Mouse (Mus musculus): ENCODE measurements around the gene Kctd19.

Kctd19 gene

DNA sequence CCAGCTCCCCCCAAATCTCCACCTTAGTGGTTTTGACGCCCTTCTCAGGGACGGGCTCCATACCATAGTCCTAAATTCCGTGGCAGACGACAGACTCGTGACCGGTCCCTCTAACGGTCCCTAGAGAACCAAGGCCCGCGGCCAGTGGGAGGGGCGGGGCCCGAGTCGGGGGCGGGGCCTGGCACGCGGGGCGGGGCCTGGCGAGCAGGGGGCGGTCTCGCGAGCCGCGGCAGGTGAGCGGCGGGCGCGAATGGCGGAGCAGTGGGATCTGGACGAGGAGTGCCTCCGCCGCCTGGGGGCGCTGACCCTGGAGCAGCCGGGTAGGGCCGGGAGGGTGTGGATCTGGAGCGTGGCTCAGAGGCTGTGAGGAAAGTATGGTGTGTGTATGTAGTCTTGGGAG, at the start of gene Kctd19, which contains the start of gene Lrrc36:
Gene Kctd19 (minus strand): TSS at position 112 of the 400 bp plus-strand sequence.
Gene Lrrc36 (plus strand): TSS at position 181 of the 400 bp plus-strand sequence.
- DNase-seq (ENCODE audit: low read depth, low spot score): peak; percentile 4

DNA sequence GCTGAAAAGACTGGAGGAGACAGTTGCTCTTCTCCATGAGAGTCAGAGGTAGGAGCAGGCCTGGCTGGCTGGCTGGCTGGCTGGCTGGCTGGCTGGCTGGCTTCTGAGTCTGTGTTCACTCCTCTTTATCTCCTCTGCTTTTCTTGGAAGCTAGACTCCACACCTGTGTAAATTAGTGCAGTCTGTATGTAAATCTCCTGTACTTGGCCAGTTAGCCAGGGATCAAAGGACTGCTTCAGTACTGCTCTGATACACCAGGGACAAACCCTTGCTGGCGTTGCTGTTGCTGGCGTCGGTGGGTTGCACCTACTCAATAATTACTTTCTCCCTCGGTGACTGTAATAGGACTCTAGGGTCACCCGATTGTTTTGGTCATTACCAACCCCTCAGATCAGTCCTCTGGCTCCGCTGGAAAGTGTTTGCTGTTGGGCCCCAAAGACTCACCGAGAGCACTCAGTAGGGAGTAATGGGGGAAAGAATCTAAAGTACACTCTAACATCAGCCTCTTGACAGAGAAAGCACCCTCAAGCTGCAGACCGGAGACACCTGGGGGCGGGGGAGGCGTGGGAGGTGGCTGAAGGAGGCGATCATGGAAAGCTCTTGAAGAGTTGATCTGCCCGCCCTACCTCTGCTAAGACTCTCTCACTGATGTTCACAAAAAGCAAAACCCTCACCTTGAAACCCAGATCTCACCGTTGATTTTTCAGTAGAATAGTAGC, 47.9 kb upstream of the Kctd19 start:
- no peak for DNase-seq (ENCODE audit: low read depth, low spot score)

DNA sequence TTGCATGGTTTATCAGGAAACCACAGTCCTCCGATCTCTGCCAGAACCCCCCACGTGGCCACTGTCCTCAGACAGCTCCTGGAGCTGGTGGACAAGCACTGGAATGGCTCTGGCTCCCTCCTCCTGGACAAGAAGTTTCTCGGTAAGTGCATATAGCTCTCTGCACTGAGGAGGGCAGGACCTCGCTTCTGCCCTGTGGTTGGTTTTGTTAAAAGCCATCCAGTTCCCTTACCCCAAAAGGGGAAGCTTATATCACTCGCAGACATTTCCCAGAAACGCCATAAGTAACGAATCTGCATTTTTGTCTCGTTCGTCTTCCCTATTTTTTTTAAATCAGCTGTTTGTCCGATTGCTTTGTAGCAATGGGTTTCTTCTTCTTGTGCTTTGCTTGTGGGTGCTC, 41.9 kb upstream of the Kctd19 start:
- DNase-seq (ENCODE audit: low read depth, low spot score): no peak

DNA sequence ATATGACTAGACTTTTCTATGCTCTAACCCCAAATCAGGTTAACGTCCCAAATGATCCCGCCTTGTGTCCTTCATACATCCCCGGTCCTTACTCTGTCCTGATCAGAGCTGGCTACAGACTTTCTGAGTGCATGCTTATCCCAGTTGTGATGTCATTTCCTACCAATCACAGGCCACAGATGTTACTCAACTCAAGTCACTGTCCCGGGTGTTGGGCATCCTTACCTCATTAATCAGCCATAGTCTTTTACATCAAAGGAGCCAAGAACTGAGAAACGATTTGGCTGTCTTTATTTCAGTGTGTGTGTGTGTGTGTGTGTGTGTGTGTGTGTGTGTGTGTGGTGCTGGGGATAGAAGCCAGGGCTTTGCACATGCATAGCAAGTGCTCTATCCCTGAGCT, 40.8 kb upstream of the Kctd19 start:
- DNase-seq (ENCODE audit: low read depth, low spot score): no peak

DNA sequence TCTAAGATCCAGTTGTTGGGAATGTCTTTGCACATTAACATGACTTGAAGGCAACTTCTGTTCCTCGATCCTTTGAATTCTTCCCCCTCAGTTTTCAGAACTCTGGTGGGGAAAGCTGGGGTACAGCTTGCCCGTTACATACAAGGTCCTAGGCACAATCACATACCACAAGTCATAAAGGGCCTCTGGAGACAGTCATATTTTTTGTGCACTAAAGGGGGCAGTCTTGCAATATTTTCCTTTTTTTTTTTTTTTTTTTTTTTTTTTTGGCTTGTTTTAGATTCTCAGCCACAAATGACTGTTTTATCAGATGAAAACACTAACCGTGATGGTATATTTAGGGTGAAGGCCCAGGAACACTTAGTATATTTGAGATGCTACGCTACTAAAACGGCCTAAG, 40.0 kb upstream of the Kctd19 start:
- DNase-seq (ENCODE audit: low read depth, low spot score): no peak

DNA sequence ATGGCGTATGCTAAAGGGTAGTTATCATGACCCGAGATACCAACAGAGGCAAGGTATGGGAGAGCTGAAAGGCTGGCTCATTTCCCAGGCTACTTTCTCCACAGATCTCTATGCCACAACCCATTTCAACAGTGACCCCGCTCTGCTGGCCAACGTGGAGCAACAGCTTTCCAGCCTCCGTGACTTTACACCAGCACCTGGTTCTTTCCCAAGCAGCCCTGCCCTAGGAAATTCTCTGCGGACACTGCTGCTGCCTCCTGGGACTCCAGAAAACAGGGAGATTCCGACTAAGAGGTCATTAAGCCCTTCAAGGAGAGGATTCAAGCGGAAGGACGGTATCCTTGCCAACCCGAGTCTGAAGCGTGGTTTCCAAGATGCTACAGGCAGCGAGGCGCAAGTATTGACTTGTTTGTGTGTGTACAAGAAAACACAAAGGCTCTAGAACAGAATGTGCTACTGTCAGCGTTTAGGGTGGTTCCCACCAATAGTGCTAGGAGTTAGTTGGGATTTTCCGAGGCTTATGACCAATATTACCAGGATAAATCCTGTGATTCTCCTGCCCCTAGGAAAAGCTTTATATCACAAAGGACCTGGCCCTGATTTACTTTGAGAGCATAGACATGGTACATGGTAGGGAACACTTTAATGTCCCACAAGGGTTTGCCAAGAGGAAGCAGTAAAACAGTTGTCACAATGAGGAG, 38.8 kb upstream of the Kctd19 start:
- no peak for DNase-seq (ENCODE audit: low read depth, low spot score)

DNA sequence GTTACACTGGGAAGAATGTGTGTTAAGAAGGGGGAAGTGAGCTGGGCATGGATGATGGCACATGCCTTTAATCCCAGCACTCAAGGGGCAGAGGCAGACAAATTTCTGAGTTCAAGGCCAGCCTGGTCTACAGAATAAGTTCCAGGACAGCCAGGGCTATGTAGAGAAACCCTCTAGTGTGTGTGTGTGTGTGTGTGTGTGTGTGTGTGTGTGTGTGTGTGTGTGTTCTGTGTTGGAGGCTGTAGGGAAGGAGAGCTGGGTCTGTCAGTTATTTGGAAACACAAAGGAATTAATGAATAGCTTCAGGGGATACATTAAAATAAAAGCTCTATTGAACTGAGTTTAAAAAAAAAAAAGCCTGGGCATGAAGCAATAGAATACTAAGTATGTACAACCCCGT, 37.7 kb upstream of the Kctd19 start:
- no peak for DNase-seq (ENCODE audit: low read depth, low spot score)

DNA sequence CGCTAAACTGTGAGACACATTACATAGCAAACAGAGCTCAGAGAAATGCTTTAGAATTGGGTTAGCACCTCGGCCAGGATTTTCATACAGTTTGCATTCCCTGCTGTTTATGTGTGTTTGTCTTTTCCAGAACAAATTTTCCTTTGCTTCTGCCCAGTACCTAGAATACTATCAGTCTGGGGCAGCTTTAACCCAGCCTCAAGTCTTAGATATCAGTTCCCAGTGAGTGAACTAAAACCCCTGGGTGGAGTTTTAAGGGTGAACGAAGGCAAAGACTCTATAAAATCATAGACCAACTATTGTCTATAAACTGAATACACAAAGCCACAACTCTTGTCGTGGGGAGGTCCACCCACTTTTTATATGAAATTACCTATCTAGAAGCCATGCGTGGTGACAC, 35.3 kb upstream of the Kctd19 start:
- no peak for DNase-seq (ENCODE audit: low read depth, low spot score)

DNA sequence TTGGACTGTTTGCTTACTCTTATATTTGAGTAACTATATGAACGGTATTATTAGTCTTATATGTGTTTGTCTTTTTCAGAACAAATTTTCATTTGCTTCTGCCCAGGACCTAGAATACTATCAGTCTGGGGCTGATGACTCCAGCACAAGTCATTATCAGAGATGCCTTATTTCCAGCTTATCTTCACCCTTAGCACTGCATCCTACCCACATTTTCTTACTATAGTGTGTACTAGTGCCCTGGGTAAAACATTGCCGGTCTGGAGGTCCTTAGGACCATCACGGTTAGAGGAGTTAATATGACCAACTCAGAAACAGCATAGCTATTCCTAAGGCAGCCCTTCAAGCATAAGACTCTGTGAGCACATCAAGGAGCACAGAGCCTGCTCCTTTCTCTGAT, 34.9 kb upstream of the Kctd19 start:
- no peak for DNase-seq (ENCODE audit: low read depth, low spot score)

DNA sequence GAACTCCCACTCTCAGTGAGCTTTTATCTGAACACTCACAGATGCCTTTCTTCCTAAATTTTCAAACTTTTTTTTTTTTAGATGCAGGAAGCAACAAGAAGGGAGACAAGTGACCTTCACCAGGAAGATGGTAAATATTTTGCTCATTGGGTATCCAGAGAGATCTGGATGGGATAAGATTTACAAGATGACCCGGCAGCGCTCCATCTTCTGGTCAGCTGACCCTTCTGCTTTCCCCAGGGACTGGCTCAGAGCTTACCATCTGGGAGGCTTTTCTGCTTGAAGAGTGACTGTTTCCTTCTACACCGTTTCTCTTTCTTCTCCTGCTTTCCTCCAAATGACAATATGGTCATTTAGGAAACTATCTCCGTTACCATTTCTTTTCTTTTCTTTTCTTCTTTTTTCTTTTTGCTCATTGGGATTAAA, 32.8 kb upstream of the Kctd19 start:
- peak; percentile 23 for DNase-seq (ENCODE audit: low read depth, low spot score)

DNA sequence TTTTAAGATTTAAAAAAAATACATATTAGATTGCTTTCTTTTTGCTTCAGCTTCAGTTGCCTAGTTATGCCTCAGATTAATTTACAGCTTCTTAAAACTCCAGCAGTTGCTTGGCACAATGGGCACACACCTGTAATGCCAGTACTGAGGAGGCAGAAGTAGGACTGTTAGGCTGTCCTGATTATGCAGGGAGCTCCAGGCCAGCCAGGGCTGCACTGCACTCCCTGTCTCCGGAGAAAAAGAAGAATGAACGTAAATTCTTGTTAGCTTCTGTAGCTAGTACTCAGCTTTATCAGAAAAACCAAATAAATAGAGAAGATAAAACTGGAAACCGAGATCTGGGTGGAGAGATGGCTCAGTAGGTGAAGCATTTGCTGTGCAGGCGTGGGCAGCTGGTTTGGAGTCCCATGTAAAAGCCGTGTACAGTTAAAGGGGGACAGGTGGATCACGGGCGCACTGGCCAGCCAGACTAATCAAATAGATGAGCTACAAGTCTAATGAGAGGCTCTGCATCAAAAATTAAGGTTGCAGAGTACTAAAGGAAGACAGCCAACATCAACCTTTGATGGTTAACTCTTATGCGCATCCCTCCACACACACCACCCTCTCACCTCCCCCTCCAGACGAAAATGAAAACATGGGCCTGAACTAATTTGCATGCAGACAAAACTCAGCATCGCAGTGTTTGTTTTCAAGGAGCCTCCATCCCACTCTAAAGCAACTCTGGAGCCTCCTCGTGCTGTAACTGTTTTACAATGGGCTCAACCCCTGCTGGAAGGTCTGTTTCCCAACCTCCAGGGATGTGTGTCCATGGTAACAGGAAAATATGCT, 32.2 kb upstream of the Kctd19 start:
- DNase-seq (ENCODE audit: low read depth, low spot score): peak; percentile 32

DNA sequence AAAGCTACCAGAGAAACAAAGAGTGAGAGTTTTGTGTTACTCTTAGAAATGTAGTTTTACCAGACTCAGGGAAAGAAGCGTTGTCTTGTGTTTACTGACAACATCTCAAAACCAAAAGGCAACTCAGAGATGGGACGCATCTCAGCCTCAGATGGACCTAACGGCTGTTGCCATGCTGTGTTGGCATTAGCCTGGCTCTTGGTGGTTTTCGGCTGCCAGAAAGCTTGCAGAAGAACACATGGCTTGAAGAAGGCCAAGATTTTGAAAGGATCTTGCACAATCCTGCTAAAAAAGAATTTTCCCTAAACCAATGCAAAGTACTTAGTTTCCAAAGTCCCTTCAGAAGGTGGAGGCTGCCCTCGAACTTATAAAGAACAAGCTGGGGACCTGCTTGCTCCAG, 29.4 kb upstream of the Kctd19 start:
- DNase-seq (ENCODE audit: low read depth, low spot score): no peak

DNA sequence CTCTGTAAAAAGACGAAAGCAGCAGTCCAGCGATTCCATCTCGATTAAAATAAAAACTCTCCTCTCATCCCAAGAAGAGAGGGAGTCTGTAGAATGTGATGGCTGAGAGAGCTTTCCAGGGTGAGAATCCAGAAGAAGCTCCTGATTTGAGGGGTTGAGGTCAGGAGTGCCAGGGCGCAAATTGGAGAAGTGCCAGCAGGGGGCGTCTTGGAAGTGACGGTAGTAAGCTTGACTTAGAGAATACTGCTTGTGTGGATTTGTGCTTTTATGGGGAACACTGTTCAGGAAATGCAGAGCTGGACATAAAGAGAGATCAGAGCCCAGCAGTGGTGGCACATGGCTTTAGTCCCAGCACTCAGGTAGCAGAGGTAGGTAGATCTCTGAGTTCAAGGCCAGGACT, 28.1 kb upstream of the Kctd19 start:
- DNase-seq (ENCODE audit: low read depth, low spot score): peak; percentile 67

DNA sequence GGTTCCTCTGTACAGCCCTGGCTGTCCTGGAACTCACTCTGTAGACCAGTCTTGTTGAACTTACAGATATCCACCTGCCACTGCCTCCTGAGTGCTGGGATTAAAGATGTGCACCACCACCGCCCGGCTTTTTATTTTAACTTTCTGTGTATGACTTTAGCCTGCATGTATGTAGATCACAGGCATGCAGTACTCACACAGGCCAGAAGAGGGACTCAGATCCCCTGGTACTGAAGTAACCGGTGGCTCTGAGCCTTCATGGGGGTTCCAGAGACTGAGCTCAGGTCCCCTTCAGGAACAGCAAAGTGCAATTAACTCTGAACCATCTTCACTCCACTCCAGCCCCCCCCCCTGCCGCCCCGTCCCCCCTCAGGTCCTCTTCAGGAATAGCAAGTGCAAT, 25.6 kb upstream of the Kctd19 start:
- peak; percentile 58 for DNase-seq (ENCODE audit: low read depth, low spot score)

DNA sequence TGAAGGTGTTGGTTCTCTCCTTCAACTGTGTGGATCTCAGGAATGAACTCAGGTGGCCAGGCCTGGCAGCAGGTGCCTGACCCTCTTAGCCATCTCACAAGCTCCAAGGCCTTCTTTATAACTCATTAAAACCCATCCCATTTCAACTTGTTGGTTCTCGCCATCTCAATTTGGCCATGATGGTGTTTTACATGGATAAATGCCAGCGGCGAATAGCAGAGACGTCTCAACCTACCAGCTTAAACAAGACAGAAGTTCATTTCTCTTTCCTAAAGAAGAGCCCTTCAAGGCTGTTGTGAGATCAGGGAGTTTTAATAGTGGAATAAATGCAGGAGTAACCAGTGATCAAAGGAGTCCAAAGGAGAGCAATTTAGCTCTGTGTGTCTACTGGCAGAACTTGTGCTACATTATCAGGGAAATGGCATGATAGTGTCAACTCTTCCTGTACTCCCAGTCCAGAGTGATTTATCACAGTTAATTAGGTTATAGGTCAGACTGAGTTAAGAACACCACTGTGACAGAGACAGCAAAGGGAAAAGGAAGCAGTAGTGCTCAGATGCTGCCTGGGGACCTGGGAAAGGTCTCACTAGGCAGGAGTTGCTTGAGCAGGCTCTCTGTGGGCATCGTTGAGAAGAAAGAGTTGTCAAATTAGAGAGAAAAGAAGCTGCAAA, 23.9 kb upstream of the Kctd19 start:
- no peak for DNase-seq (ENCODE audit: low read depth, low spot score)

DNA sequence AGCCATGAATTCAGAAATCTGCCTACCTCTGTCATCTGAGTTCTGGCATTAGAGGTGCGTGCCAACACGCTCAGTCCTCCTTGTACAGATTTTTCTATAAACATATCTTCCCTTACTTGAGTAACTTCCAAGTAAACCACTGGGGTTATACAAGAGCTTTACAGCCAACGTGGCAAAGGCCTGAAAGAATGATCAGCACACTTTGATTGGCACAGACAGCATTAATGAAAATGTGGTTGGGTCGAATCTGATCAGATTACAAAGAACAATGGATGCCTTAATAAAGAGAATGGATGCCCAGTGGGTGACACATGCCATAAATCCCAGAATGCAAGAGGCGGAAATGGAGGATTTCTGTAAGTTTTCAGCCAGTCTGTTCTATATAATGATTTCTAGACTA, 22.9 kb upstream of the Kctd19 start:
- no peak for DNase-seq (ENCODE audit: low read depth, low spot score)

DNA sequence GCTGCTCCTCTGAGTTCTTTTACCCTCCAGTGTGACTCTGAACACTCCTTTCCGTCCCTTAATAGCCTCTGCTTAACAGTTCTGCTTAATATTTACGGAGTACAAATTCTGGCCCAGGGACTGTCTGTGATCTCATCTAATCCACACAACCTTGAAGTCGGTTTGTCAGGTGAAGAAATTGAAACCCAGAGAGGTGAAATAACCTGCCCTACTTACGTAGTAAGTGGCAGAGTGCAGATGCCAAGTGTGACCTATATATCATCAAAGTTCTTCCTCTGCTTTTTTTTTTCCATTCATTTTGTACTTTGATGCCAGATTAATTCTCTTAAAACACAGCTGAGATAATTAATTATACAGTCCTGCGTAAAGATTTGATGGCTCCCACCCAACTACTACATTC, 20.8 kb upstream of the Kctd19 start:
- DNase-seq (ENCODE audit: low read depth, low spot score): no peak

DNA sequence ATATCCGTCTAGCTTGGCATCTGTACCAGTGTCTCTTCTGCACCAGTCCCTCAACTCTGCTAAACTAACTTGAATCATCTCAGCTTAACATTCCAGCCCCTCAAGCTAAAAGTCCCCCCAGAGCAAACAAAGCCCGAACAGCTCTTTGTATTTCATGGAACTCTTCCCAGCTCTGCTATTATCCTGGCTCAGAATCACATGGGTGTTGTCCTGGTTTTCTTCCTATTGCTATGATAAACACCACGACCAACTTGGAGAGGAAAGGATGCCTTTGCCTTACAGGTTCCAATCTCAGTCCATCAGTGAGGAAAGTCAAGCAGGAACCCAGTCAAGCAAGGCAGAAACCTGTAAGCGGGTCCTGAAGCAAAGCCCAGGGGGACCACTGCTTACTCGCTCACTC, 20.2 kb upstream of the Kctd19 start:
- no peak for DNase-seq (ENCODE audit: low read depth, low spot score)

DNA sequence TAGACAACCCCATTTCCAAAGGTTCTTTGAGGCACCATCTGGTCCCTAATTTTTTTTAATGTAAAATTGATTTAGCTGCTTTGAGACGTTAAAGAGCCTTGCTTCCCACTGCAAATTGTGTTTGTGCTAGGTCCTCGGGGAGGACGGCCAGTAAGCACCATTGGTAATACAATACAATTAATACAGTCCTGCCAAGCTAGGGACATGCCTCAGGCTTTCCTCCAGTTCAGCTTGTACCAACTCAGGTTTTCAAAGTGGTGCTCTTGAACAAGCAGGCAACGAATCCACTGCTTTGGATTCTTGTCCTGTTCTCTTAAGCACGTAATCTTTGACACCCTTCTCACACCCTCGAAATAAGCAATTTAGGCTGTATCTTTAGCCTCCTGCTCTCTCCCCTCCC, 19.7 kb upstream of the Kctd19 start:
- DNase-seq (ENCODE audit: low read depth, low spot score): no peak

DNA sequence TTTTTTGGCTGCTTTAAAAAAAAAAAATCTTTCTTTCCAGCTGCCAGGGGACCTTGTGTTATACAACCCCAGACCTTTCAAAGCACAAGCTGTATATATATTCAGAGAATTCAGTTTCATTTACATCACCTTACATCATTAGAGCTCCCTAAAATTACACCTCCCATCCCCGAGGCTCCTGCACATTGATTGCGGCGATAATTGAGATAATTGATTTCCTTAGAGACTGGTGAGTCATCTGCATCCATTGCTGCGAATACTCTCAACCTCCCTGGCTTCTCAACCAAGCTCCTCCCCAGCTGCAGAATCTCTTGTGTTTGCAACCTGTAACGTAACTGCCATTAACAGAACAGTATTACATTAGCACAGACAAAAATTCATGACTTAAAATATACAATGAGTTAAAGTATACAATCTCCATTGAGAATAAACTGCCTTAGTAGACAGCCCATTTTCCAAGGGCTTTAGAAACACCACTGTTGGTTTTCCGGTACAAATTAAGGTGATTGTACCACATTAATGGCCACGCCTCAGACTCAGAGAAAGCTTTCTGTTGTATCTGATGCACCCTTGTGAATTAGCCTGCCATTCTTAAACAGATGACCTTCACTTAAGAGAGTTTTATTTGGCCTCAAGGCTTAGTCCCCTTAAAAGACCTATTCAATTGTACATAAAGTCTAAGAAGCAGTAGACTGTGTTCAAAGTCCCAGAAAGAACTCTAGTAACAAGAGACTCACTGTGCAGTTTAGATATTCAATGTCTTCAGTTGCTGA, 18.6 kb upstream of the Kctd19 start:
- DNase-seq (ENCODE audit: low read depth, low spot score): no peak

DNA sequence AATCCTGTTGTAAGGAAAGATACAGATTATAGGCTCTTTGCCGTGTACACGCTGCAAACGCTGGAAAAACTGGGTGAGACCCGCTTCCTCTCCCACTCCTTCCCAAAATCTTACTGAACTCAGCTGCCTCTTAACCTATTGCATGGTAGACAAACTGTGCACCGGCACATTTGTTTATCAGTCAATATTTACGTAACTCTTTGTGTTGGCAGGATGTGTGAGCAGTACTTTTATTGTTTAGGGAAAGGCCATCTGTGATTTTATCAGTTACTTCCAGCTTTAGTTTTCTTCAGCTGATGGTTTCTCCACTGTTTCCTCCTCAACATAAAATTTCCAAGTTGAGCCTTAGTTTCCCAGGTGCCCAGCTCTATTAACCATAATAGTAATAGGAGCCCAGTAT, 13.6 kb upstream of the Kctd19 start:
- DNase-seq (ENCODE audit: low read depth, low spot score): no peak

All from forelimb bud, embryonic 11.5 days (tissue).